Mouse (Mus musculus) cerebellum, adult 2 months (tissue): Measurements from ENCODE around the gene H2-Eb1. TPM values are rescaled to one million over a fixed set of nuclear protein-coding genes. Genes with fewer than 3 reads are reported as not detected.

Source experiments
- DNase-seq, 2 experiments: peaks; one replicate each; pipeline ENCODE4 v3.0.0; 2021
- H3K27ac ChIP-seq: fragments of 200-500 bp; 2 replicates; pipeline ENCODE4 v1.5.1; 2012; ENCODE audit warnings: low read length, control low read depth, inconsistent platforms; ENCODE audit not compliant: insufficient read depth
- H3K27me3 ChIP-seq: fragments of 200-500 bp; 2 replicates; pipeline ENCODE4 v1.6.1; 2012; ENCODE audit warnings: inconsistent platforms, mild to moderate bottlenecking, low read length, moderate library complexity; ENCODE audit not compliant: control insufficient read depth, insufficient read depth
- H3K4me1 ChIP-seq: fragments of 200-500 bp; 2 replicates; pipeline ENCODE4 v1.6.1; 2011; ENCODE audit warnings: low read length; ENCODE audit not compliant: control insufficient read depth, insufficient read depth
- H3K4me3 ChIP-seq: fragments of 200-500 bp; replicated peaks from 2 replicates; pipeline ENCODE3; 2011; ENCODE audit warnings: mild to moderate bottlenecking, low read depth, low read length, control low read depth; ENCODE audit not compliant: insufficient read depth
- CTCF ChIP-seq: fragments of 200-500 bp; IDR thresholded peaks from 2 replicates; pipeline ENCODE4 v1.5.1; 2011; ENCODE audit warnings: low read depth, mild to moderate bottlenecking, control low read depth, low read length, moderate library complexity, borderline replicate concordance; ENCODE audit not compliant: insufficient read depth
- POLR2A ChIP-seq: fragments of 200-500 bp; IDR thresholded peaks from 2 replicates; pipeline ENCODE4 v1.6.1; 2011; ENCODE audit warnings: low read length, control low read depth, borderline replicate concordance; ENCODE audit not compliant: insufficient read depth
- WGBS: fragments of 180-500 bp; shearing (Covaris S2); methylation state at CpG from one replicate; pipeline ENCODE4 v1.1.7; 2018; 5-methylcytosine and 5-hydroxymethylcytosine counted together
- polyA plus RNA-seq: library from polyadenylated mRNA; depleted of rRNA; stranded (reverse); fragments of >200 nt; gene quantifications from 2 replicates; pipeline ENCODE4 v1.2.3, GENCODE M21; 2012

H2-Eb1 gene
- polyA plus RNA-seq, 1 experiment: 3.8 TPM

GRCm38 (mm10) chr17:34264452-34265351, 41.0 kb upstream of the H2-Eb1 start:
- Histone ChIP-seq H3K27me3 (peaks cover 4% of the 10 kb centered on the region; the same call in 1 of the 2 replicates), H3K27ac (no peak overlapping the region), H3K4me1 (peaks cover 4% of the 10 kb centered on the region; the same call in 1 of the 2 replicates), H3K4me3 (peak overlapping the region; percentile 49)
- 1% methylated on average over 93 of the region's 93 CpGs for WGBS
- TF ChIP-seq CTCF: no peak
- no peak for TF ChIP-seq POLR2A
- no peak for DNase-seq

- DNase-seq: no peak
- TF ChIP-seq POLR2A: no peak
- no peak for TF ChIP-seq CTCF
- Histone ChIP-seq H3K4me1 (peaks cover 4% of the 10 kb centered on the region; the same call in 1 of the 2 replicates), H3K27ac (no peak overlapping the region), H3K27me3 (peaks cover 4% of the 10 kb centered on the region; the same call in 1 of the 2 replicates), H3K4me3 (no peak overlapping the region)
- WGBS: 76% methylated on average over 2 of the region's 2 CpGs
These were observed 37.4 kb upstream of the H2-Eb1 start for GRCm38 (mm10) chr17:34268262-34268661.

DNA sequence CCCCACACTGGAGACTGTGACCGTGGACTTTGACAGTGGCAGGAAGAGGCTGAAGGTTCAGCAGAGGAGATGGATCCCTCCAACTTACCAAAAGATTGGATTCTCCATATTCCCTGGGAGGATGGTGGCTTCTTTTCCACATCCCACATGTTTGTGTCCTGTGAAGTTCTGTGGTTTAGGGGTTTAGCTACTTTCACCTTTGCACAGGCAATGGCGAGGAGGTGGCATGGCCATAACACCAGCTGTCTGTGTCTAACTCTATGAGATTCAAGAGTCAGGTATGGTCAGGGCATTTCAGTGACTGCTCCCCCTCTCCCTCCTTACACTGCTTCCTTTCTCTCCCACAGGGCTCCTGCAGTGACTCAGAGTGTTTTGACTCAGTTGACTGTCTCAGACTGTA, 36.9 kb upstream of the H2-Eb1 start:
- WGBS: 95% methylated on average over 2 of the region's 2 CpGs
- peaks cover 4% of the 10 kb centered on the region; the same call in 1 of the 2 replicates for H3K4me1 ChIP-seq
- H3K4me3 ChIP-seq: no peak overlapping the region
- DNase-seq: no peak
- no peak overlapping the region for H3K27ac ChIP-seq
- TF ChIP-seq CTCF: no peak
- no peak for TF ChIP-seq POLR2A
- peaks cover 4% of the 10 kb centered on the region; the same call in 1 of the 2 replicates for H3K27me3 ChIP-seq

GRCm38 (mm10) chr17:34269817-34270216, 35.9 kb upstream of the H2-Eb1 start:
- DNase-seq: no peak
- 78% methylated on average over 4 of the region's 4 CpGs for WGBS

DNA sequence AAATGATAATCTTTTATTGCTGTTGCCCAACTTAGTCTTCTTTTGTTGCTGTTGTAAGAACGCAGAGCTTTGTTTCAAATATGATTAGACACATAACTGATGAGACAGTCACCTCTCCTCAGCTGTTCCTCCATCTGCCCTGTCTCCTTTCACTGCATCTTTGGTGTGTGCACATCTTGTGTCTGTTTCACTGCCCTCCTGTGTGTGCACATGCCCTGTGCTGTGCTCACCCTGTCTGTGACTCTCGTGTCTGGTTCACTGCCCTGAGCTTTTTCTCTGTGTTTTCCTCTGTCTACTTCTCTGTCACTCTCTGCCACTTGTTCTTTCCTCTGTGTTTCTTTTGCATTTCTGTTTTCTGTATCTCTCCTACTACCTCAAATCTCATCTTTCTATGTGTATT, 35.4 kb upstream of the H2-Eb1 start:
- Histone ChIP-seq H3K4me3 (no peak overlapping the region), H3K27me3 (peaks cover 2% of the 10 kb centered on the region; the same call in 1 of the 2 replicates), H3K27ac (no peak overlapping the region), H3K4me1 (no peaks in the 10 kb centered on the region)
- 77% methylated on average over 2 of the region's 2 CpGs for WGBS
- TF ChIP-seq POLR2A (no peak), CTCF (no peak)
- DNase-seq: no peak

More at GRCm38 (mm10) chr17:34269817-34270216, 35.9 kb upstream of the H2-Eb1 start:
- Histone ChIP-seq H3K4me1 (peaks cover 4% of the 10 kb centered on the region; the same call in 1 of the 2 replicates), H3K27me3 (peaks cover 4% of the 10 kb centered on the region; the same call in 1 of the 2 replicates), H3K4me3 (no peak overlapping the region), H3K27ac (no peak overlapping the region)
- TF ChIP-seq POLR2A (no peak), CTCF (no peak)

GRCm38 (mm10) chr17:34270940-34271339, 34.7 kb upstream of the H2-Eb1 start:
- TF ChIP-seq CTCF (no peak), POLR2A (no peak)
- no peak overlapping the region for H3K4me3 ChIP-seq
- H3K27me3 ChIP-seq: no peaks in the 10 kb centered on the region
- no peak for DNase-seq
- H3K4me1 ChIP-seq: no peaks in the 10 kb centered on the region
- WGBS: 69% methylated on average over 2 of the region's 2 CpGs
- no peak overlapping the region for H3K27ac ChIP-seq

- DNase-seq: no peak
- no peak overlapping the region for H3K4me3 ChIP-seq
- 94% methylated on average over 1 of the region's 1 CpGs for WGBS
- no peaks in the 10 kb centered on the region for H3K27me3 ChIP-seq
- H3K27ac ChIP-seq: no peak overlapping the region
- no peaks in the 10 kb centered on the region for H3K4me1 ChIP-seq
- no peak for TF ChIP-seq POLR2A
- no peak for TF ChIP-seq CTCF
These were observed 33.6 kb upstream of the H2-Eb1 start for GRCm38 (mm10) chr17:34272102-34272501.

- no peak overlapping the region for H3K4me3 ChIP-seq
- no peak for DNase-seq
- H3K27me3 ChIP-seq: no peaks in the 10 kb centered on the region
- no peak overlapping the region for H3K27ac ChIP-seq
- TF ChIP-seq CTCF (no peak), POLR2A (no peak)
- H3K4me1 ChIP-seq: no peaks in the 10 kb centered on the region; the same call in 1 of the 2 replicates
- WGBS: 71% methylated on average over 1 of the region's 1 CpGs
These were observed 25.1 kb upstream of the H2-Eb1 start for GRCm38 (mm10) chr17:34280499-34281038.
